Mouse (Mus musculus) MEL (cell line): Measurements from ENCODE around the gene Oxsm.

ENCODE experiments used
- CHD2 ChIP-seq: IDR thresholded peaks from 2 replicates; pipeline ENCODE4 v1.6.1; 2011; ENCODE audit warnings: low read length, improper control_type of control experiment
- CTCF ChIP-seq, 3 experiments: IDR thresholded peaks in 2 of 3; conservative IDR thresholded peaks in 1 of 3; 2 replicates each; pipeline ENCODE4 v1.5.1; 2011 to 2012; ENCODE audit warnings: low read length in 3 of 3, low read depth in 2 of 3, mild to moderate bottlenecking in 2 of 3, improper control_type of control experiment in 1 of 3, inconsistent platforms in 1 of 3, mixed read lengths in 1 of 3, moderate library complexity in 1 of 3; ENCODE audit not compliant: control insufficient read depth in 1 of 3, insufficient read depth in 1 of 3, poor library complexity in 1 of 3, severe bottlenecking in 1 of 3
- E2F4 ChIP-seq: IDR thresholded peaks from 2 replicates; pipeline ENCODE4 v1.6.1; 2011; ENCODE audit warnings: low read depth, low read length, improper control_type of control experiment, borderline replicate concordance
- EP300 ChIP-seq, 2 experiments: IDR thresholded peaks; 2 replicates each; pipeline ENCODE4 v1.6.1; 2011; ENCODE audit warnings: improper control_type of control experiment in 2 of 2, low read length in 2 of 2, low read depth in 1 of 2, mild to moderate bottlenecking in 1 of 2
- MAZ ChIP-seq: IDR thresholded peaks from 2 replicates; pipeline ENCODE4 v1.6.1; 2012; ENCODE audit warnings: low read depth, mild to moderate bottlenecking, inconsistent platforms, low read length, improper control_type of control experiment
- MEF2A ChIP-seq: IDR thresholded peaks from 2 replicates; pipeline ENCODE4 v1.6.1; 2014; ENCODE audit warnings: low read depth, mild to moderate bottlenecking, inconsistent platforms, low read length, improper control_type of control experiment; ENCODE audit not compliant: poor library complexity, insufficient replicate concordance, severe bottlenecking; ENCODE audit errors: extremely low read depth
- NELFE ChIP-seq: IDR thresholded peaks from 2 replicates; pipeline ENCODE4 v1.6.1; 2011; ENCODE audit warnings: low read depth, low read length, improper control_type of control experiment
- POLR2AphosphoS5 ChIP-seq: IDR thresholded peaks from 2 replicates; pipeline ENCODE4 v1.6.1; 2012; ENCODE audit warnings: low read depth, borderline replicate concordance, mild to moderate bottlenecking, inconsistent platforms, low read length, moderate library complexity, mixed read lengths
- TBP ChIP-seq: IDR thresholded peaks from 2 replicates; pipeline ENCODE4 v1.8.0; 2011; ENCODE audit warnings: low read depth, low read length, improper control_type of control experiment

DNA sequence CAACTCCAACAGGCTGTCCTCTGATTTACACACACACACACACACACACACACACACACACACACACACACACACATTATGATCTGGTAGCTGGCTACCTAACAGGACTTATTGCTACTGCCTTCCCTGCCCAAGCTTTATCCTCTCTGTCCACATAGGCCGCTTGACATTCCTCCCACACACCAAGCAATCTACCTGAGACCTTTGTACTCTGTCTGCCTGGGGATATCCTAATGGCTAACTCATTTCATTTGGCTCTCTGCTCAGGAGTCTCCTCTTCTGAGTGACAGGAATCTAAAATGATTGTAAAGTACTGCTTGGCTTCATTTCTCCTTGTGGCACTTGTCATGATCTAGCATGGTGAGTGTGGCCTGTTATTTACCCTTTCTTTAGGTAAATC, 60.5 kb downstream of the Oxsm start:
- TF ChIP-seq CHD2 (no peak), CTCF (IDR thresholded peaks at IDR 0.05 in 2 of 3, conservative IDR thresholded peaks at IDR 0.05 in 1 of 3; ENCODE audit: control insufficient read depth in 1 of 3, insufficient read depth in 1 of 3, low read depth in 2 of 3, low read length in 3 of 3, poor library complexity in 1 of 3, severe bottlenecking in 1 of 3) (no peak), POLR2AphosphoS5 (no peak), EP300 (IDR thresholded peaks at IDR 0.05; ENCODE audit: low read depth in 1 of 2, low read length in 2 of 2) (no peak), TBP (no peak), MAZ (no peak), E2F4 (no peak), NELFE (no peak), MEF2A (no peak)
